Mouse (Mus musculus) adrenal gland, postnatal 4 days (tissue): ENCODE data around the gene Bcl10. TPM values are rescaled to one million over a fixed set of nuclear protein-coding genes. Genes with fewer than 3 reads are reported as not detected.
"Not testable (repeated sequence)": the region's sequence is repeated elsewhere in the genome, so short reads cannot be mapped to it uniquely, and the experiment has no call there.

ENCODE experiments used
- DNase-seq, 2 experiments: peaks; one replicate each; pipeline ENCODE4 v3.0.0; 2021 to 2022; ENCODE audit warnings: low spot score in 2 of 2, mixed read lengths in 2 of 2
- total RNA-seq, 2 experiments: library from RNA; stranded (reverse); gene quantifications; 2 replicates each; pipeline ENCODE4 v1.2.3; 2021

Bcl10 gene
- total RNA-seq, 2 experiments from 2014 or later: 27.7 to 28.8 TPM

DNA sequence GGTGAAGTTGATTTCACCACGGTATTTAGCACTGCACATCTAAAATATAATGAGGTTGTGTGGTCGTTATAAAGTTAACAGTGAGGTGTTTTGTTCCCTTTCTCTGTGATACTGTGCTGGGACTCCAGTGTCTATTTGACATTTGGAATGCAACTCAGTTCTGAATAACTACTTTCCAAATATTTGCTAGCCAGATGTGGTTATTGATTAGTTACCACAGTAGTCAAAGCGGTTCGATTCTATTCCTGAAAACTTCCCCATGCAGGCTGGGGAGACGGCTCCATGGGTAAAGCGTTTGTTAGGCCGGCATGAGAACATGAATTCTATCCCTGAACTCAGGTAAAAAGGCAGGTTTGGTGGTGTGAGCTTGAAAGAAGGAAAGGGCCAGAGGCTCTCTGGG, 10.1 kb upstream of the Bcl10 start:
- no peak for DNase-seq

DNA sequence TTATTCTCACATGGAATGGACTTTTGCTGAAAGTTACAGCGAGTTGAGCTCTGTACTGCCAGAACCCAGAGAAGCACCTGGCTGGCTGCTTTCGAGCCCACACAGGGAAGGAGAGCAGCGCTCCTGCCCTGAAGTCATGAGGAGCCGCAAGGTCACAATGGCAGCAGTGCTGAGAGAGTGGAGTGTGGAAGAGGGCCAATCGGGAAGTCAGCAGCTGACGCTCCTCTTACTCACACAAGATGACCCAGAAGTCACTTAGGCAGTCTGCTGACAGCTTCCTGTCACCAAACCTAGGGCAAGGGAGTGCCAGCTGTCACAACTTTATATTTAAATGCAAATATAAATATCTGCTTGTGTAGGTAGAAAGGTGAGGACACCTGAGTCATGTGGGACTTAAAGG, 9.3 kb upstream of the Bcl10 start:
- no peak for DNase-seq

DNA sequence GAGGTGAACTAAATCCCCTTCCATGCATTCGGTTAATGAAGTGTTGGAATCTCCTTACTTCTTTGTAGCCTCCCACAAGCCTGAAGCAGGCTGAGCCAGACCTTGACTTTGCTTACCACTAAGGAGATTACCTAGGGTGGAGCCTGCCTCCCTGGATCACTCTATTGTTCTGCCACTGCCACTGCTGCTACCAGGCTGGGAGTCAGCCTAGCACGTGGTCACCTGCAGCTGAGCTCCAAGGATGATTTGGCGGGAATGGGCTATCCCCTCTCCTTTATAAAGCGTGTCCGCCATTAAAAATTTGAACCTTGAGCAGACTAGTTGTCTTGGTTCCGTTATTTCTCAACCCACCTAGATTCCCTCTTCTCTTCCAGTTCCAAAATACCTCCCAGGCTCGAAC, 8.7 kb upstream of the Bcl10 start:
- DNase-seq: not testable (repeated sequence)

DNA sequence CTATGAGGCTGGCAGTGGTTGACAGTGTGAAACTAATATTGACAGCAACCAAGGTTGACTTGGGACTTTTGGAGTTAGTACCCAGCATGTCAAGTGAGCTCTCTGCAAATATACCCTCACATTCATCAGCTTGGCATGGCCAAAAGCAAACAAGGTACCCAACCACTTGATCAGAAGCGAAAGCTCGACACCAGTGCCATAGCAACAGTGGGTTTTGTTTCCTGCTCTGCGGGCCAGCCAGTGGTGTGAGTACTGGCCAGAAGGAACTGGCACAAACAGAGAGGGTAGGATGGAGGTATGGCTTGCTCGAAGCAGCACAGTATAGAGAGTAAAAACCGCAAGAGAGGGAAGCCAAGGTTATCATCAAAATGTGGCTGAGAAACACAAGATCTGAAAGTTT, 6.2 kb upstream of the Bcl10 start:
- DNase-seq: no peak

DNA sequence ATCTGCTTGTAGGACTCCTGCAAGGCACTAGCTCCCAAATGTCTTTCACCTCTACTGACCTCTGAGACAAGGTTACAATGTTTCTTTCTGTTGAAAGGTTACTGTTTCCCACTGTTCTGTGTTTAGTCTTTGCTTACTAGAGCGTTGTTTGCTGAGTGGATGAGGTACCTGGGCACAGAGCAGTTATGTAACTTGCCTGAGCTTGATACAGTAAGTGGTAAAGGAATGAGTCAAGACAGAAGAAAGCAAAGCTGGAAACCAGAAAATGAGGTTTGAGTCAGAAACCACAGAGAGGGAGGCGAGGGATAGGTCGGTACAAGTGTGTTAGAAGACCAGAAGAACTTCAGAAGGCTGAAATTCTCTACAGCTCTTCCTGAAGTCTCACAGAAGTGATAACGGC, 5.8 kb upstream of the Bcl10 start:
- DNase-seq: no peak

DNA sequence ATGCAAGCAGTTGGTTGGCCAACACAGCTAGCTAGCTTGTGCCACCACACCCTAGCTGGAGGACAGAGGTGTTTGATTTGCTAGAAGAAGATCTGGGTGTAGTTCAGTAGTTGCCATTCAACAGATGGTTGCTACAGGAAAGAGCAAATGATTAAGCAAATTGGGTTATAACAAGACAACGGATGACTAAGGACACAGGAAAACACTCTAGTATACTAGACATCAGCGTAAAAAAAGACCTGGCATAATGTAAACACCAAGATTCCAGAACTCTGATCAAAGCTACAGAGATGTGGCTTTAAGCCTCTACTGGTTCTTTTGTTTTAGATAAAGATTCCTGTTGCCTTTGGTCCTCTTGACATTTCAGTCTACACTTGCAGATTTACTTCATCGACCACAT, 367 bp downstream of the Bcl10 start:
- DNase-seq: no peak

DNA sequence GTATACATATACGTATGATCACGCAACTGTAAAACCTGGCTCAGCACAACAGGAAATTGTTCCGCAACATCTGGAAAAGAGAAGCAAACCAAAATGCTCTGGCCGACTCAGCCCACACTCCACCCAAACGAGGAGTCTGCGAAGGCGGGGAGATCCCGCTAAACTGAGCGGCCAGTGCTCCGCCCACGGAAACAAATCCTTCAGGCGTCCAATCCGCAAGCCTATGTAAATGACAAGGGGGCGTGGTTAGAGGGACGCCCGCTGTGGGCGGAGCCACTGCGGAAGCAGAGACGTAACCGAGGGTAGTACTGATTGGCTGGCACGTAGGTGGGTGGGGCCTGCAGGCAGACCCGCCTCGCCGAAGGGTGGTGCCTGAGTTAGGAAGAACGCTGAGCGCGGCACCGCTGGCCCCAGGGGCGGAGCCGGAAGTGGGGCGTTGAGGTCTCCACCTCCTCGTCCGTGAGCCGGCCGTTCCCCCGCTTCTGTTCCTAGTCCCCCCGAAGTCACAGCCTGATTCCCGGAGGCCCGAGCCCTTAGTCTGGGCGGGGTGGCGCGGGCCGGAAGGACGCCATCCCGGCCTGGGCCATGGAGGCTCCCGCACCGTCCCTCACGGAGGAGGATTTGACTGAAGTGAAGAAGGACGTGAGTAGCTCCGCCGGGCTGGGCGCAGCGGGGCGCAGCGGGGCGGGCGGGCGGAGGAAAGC, 1.4 kb downstream of the Bcl10 start:
- DNase-seq: peak; percentile 96 to 98

DNA sequence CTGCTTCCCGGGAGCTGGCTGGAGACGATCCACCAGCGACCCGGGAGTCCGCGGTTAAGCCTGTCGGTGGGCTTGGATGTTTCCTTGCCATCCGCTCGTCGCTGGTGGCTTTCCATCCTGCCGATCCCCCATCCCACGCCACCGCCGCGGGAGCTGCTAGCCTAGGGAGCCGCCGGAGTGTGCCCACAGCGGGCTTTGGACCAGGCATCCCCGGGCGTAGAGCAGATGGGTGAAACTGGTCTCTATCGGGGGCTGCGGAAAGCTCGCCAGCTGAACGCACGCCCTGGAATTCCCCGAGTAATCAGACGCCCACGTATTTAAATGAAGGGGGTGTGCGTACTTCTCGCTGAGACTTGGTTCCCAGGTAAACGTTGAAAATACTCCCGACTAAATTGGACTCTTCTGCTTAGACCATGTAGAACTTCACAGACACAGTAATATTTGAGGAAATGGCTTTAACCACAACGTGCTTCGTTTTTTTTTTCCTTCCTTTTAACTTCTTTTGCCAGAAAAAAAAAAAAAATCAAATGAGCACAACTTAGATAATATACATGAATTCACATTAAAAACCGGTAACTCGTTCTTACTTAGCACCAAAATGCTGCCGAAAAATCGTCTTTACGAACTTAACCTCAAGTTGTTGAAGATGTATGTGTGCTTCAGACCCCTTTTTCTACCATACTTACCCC, 2.2 kb downstream of the Bcl10 start:
- peak; percentile 14 to 19 for DNase-seq

DNA sequence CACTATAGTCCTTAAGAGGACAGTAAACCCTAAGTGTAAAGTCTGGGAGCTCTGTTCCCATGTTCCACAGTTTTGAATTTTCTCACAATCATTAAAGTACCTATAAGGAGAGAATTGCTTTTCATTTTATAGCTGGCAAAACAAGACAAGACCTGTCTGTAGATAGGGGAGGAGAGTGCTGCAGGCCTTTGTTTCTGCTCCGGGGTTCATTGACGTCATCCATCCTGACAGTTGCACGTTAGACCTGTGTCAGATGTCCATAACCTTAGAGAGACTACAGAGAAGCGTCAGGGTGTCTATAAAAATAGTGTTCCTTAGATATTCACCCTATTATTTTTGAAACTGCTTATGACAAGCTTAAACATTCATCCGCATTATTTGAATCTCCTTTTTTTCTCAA, 2.9 kb downstream of the Bcl10 start:
- DNase-seq: no peak

DNA sequence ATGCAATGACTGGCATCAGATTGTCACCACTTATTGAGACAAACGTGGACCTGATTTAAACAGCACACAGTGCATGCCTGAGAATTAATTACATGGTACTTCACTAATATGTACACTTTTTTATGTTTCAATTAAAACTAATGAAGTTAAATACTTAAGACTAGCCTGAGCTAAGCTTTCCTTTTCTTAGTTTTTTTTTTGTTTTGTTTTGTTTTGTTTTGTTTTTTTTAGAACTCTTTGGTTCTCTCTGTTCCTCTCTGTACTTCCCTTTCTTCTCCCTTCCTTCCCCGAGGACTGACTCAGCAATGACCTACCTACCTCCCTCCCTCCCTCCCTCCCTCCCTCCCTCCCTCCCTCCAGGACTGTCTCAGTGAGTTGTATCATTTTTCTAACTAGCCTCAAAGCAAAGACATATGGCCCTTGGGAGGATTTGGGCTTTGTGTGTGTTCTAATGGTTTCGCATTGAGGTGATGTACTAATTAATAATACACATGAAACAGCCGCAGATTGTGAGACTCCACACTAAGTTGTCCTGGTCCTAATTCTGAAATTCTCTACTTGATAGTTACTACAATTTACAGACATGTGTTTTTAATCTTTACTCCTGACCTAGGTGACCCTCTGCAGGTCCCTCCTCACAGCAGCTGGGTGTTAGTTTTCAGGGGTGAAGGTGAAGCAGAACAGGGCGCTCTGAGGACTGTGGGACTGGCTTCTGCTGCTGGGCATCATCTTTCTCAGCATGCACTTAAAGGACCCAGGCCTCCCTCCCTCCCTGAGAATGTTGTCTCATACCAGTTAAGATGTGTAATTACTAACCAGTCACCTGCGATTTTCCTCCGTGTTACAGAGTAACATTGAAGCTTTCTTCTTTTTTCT, 7.2 kb downstream of the Bcl10 start:
- no peak for DNase-seq

DNA sequence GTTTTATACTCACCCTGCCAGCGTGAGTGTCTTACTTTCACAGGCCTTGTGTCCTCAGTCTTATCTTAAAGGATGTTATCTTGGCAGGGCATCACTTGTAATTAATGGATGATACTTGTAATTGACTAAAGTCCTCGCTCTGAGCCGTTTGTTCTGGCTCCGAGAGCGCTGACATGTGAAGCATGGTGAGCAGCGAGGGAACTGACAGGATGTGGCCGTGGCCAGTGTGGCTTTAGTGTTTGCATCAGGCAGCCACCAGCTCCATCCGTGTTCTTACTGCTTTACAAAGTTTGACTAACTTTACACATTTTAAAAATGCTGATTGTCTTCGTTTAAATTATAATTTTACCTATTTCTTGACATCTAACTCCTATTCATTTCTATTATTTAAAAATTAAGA, 11.2 kb downstream of the Bcl10 start:
- no peak for DNase-seq

DNA sequence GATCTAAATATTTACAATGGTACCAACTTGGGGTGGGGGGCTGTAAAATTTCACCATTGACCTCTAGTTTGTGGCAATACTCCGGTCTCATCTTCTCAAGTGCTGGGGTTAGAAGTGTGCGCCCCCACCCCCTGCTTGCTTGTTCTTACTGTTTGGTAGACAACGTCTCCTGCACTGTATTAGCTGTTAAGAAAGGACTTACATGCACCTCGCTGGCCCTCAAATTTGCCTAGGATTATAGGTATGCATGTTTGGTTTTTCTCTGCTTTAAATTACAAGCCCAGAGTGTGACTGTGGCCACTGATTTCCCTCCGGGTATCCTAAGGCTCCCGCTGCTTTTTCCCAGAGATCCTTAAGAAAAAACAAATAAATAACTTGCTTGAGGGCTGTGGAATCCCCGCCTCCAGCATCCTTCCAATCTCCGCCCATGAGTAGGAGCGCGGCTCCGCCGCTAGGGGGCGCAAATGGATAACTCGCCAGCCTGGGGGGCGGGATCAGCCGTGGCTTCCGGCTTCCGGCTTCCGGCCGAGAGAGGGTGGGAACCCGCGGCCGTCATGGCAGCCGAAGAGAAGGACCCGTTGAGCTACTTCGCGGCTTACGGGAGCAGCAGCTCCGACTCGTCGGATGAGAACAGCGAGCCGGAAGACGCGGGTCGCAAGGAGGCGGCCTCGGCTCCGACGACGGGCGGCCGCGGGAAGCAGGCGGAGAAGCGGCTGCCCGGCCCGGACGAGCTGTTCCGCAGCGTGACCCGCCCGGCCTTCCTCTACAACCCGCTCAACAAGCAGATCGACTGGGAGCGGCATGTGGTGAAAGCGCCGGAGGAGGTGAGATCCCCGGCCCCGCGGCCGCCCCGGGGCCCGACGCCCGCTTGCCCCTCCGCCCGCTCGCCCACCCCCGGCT, 15.2 kb downstream of the Bcl10 start, which contains the start of gene 2410004B18Rik:
Gene 2410004B18Rik (plus strand): TSS at position 510 of the 900 bp plus-strand sequence.
- DNase-seq: peak; percentile 85 to 92

DNA sequence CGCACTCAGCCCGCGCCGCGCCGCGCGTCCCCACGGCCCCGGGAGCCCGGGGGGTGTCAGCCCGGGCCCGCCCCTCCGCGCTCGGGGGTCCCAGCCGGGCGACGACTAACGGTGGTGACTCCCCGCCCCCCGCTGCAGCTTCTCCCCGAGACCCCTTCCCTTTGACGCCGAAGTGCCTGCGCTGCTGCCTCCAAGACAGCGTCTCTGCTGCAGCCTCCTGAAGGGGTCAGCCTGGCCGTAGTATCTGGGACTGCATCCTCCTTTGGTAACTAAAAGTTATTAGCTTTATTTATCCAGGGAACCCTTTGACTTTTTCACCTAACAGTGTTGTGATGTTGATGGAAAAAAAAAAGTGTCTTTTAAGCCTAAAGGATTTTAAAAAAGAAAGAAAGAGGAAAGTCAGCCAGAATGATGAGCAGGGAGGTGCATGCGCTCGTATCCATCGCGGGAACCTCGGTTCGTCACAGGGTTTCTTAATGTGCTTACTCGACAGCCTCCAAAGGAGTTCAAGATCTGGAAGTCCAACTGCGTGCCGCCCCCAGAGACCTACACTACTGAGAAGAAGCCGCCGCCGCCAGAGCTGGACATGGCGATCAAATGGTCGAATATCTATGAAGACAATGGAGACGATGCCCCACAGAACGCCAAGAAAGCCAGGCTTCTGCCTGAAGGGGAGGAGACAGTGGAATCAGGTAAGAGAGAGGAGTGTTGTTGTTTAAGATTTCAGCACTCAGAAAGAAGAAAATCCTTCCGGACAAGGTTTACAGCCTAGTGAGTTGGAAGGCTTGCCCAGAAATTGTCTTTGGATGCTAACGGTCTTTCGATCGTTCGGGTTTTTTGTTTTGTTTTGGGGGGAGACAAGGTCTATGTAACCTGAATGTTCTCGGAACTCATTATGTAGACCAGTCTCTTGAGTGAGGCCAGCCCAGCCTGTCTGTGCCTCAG, 16.1 kb downstream of the Bcl10 start:
- no peak for DNase-seq

DNA sequence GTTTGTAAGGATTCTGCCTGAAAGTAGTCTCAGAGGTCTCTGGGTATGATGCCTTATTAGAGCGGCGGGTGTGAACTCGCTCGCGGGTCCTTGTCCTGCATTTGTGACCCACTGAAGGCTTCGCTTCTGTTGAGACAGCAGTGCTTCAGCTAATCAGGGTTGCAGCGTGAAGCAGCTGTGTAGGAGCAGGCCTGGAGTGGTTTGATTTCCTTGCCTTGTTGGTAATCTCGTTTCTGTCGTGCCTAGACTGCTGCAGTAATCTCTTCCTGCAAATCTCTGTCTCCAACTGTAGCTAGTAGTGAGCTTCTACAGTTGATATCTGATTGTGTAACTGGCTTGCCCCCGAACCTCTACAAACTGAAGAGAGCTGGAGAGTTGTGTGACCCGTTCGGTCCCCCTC, 16.8 kb downstream of the Bcl10 start:
- no peak for DNase-seq

DNA sequence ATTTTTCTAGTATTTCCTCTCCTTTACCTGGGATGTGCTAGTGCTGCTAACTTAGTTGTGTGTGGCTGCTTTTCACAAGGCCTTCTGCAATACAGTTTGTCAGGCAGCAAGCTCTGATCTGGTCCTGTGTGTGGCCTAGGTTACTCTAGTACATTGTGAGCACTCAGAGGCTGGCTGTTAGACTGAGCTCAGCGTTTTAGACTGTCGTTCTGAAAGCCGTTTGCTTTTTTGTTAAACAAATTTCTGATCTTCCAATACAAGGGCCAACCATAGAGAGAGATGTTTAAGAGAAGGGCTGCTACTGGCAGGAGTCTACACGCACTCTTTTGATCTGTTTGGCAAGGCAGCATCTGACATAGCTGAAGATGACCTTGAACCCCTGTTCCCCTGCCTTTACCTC, 17.4 kb downstream of the Bcl10 start:
- no peak for DNase-seq

DNA sequence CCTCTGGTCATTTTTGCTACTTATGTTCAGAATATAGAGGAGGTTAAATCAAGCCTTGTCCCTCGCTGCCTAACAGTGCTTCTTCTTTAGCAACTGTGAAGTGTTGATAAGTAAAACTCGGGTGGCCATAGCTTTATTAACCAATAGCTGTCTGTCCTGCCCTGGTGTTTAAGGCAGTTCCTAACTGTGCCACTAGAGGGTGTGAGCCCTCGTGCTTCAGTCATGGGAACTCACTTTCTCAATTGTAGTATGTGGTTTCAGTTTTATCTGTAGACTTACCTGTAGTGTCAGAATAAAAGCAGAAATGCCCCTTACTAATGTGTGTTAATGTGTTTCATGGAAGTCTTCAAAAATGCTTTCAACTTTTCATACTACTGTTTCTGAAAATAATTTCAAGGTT, 19.4 kb downstream of the Bcl10 start:
- peak in 1 of 2 experiments; percentile 41 for DNase-seq

DNA sequence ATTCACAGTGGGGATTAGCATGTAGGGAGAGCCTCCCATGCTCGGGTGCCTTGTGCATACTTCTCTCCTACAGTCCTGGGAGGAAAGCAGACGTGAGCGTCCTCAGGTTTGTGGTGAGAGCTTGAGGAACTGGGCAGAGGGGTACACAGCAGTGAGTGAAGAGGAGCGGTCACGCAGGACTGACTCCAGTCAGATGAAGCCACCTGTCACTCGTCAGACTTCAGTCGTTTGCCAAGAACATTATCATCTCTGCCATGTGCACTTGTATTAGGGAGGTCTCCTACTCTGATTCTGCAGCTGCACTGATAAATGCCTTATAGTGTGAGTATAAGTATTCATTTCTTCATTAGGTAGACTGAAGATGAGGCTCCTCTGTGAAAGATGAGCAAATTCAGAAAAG, 21.7 kb downstream of the Bcl10 start:
- DNase-seq: no peak

DNA sequence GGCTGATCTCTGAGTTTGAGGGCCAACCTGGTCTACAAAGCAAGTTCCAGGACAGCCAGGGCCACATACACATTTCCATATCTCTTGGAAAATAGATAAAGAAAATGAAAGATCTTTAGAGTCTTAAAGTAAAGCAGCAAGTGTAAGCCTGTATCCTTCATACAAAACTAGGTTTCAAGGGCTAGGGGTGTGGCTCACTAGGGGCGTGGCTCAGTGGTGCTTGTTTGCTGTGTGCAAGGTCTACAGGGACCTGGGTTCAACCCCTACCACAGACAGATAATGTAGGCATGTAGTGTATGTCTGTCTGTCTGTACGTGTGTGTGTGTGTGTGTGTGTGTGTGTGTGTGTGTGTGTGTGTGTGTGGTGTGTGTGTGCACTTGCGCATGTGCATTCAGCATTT, 23.3 kb downstream of the Bcl10 start:
- DNase-seq: no peak

DNA sequence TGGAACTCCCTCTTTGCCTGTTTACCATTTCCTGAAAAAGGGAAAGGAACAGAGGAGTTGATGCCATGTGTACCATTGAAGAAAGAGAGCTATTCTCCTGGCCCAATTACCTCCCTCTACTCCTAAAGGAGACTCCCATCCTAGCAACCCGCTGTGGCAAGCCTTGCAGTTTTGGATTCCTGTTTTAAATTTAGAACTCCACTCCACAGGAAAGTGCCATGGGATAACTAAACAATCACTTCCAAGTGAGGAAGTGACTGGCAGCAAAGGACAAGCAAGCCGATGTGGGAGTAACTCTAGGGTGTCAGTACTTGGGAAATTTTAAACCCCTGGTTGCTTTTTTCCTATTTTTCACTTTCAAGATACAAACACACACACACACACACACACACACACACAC, 24.1 kb downstream of the Bcl10 start:
- DNase-seq: no peak
